Mouse (Mus musculus): Measurements from ENCODE around the gene Olfr1080.

GRCm38 (mm10) chr2:86530991-86531390 is 27.0 kb downstream of the Olfr1080 start:
- TF ChIP-seq CTCF (IDR thresholded peaks at IDR 0.05; ENCODE audit: control insufficient read depth, insufficient read depth, insufficient replicate concordance, low read depth, low read length) = no peak
- TF ChIP-seq POLR2A (IDR thresholded peaks at IDR 0.05; ENCODE audit: control insufficient read depth, low read depth, low read length) = no peak

All from testis, adult 2 months (tissue).